Mouse (Mus musculus): ENCODE results near the gene Ndufaf5.
"Not testable (repeated sequence)": the region's sequence is repeated elsewhere in the genome, so short reads cannot be mapped to it uniquely, and the experiment has no call there.

Ndufaf5 gene

GRCm38 (mm10) chr2:140170127-140170802 is at the start of gene Ndufaf5, which contains the start of gene Esf1:
Gene Ndufaf5 (plus strand): TSS chr2:140170649.
Gene Esf1 (minus strand): TSS chr2:140170564.
- DNase-seq (ENCODE audit: low spot score in 2 of 2), result peak; percentile 98 to 99

- no peak for DNase-seq (ENCODE audit: low spot score in 2 of 2)
Observed at GRCm38 (mm10) chr2:140125516-140125915, 44.9 kb upstream of the Ndufaf5 start.

- DNase-seq (ENCODE audit: low spot score in 2 of 2), result not testable (repeated sequence)
Observed at GRCm38 (mm10) chr2:140151743-140152142, 18.7 kb upstream of the Ndufaf5 start, which contains the start of gene Gm17374. Gene Gm17374 (plus strand): TSS chr2:140152043.

DNA sequence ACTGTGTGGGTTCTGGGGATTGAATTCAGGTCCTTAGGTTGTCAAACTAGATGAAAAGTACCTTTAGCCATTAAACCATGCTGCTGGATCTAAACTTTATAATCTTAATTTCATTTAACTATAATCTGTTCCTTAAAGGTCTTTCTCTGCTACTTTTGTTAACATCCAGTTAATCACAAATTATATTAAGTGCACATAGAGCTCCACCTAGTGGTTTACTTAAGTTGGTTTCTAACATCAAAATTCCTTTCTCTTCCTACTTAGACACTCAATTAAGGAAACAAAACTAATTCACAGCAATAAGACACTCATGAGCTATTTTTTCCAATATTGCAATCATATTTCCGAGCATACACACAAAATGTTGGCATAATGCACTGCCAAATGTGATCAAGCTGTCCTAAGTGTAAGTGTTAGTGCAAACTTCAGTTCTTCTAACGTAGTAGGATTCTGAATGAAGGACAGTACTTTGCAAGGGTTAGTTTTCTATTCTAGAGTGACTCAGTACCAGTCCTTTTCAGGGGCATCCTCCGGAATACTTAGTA is 11.2 kb upstream of the Ndufaf5 start:
- no peak for DNase-seq (ENCODE audit: low spot score in 2 of 2)

DNA sequence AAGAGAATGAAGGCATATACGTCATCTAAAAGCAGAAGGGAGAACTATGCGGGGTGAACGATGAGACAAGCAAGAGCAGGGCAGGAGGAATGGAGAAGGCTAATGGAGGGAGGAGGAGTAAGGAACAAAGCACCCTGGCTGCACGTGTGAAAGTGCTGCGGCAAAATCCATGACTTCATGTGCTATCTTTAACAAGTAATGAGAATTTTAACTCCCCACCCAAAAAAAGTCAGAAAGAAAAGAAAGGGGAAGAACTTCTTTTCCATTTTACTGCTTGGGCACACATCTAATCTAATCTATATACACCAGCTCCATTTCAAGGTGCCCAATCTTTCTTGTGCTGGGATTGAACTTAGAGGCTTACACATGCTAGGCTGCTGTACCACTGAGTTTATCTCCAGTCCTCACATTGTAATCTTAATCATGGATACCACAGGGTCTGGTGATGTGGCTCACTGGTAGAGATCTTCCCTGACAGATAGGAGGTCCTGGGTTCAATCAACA is 7.0 kb upstream of the Ndufaf5 start:
- no peak for DNase-seq (ENCODE audit: low spot score in 2 of 2)

GRCm38 (mm10) chr2:140169057-140169456 is 1.4 kb upstream of the Ndufaf5 start:
- DNase-seq (ENCODE audit: low spot score in 2 of 2), result no peak

DNA sequence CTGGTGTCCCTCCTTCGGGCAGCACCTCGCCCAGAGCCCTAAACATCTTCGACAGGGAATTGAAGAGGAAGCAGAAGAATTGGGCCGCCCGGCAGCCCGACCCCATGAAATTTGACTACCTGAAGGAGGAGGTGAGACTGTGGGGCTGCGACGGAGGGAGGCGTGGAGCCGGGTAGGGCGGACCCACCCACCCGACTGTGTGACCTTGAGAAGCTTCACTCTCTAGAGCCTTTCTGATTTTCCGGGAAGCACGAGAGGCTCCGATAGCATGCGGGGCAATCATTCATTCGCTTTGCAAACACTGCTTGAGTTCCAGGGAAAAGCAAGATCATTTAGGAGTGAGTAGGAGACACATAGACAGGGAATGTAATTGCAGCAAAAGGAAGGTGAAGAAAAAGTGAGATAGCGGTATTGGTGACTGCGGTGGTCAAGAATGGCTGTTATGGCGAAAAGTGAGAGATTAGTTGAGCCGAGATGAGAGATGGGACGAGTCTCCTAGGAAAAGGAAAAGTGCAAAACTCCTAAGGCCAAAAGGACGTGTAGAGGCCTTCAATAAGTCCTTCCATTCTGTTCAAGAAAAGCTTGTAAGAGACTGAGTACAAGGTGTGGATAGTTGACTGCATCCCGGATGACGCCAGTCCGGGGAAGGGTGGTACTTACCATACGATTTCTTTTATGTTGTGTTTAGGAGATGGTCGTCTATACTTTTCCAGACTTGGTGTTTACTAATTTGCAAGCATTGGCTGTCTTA is 529 bp downstream of the Ndufaf5 start:
- no peak for DNase-seq (ENCODE audit: low spot score in 2 of 2)

- DNase-seq (ENCODE audit: low spot score in 2 of 2), result not testable (repeated sequence)
Observed at GRCm38 (mm10) chr2:140185685-140186210, 15.3 kb downstream of the Ndufaf5 start.

GRCm38 (mm10) chr2:140200713-140201112 is 30.3 kb downstream of the Ndufaf5 start:
- DNase-seq (ENCODE audit: low spot score in 2 of 2), result no peak

DNA sequence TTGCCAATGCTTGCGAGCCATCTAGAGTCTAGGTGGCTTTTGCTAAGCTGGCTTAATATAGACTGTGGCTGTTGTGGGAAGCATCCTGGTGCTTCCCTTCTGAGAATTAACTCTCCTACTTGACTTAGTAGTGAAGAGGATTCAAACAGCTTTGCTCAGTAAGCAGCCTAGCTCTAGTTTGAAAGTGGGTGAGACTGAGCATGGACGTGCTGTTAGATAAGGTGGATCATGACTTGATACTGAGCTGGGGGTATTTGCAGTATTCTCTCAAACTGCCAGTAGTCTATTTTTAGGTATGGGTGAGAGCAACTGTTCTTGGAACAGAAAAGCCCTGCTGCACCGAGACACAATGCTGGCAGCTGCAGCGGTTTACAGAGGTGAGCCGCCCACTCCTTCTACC is 32.1 kb downstream of the Ndufaf5 start:
- no peak for DNase-seq (ENCODE audit: low spot score in 2 of 2)

- no peak for DNase-seq (ENCODE audit: low spot score in 2 of 2)
Observed at GRCm38 (mm10) chr2:140203756-140204155, 33.3 kb downstream of the Ndufaf5 start.

DNA sequence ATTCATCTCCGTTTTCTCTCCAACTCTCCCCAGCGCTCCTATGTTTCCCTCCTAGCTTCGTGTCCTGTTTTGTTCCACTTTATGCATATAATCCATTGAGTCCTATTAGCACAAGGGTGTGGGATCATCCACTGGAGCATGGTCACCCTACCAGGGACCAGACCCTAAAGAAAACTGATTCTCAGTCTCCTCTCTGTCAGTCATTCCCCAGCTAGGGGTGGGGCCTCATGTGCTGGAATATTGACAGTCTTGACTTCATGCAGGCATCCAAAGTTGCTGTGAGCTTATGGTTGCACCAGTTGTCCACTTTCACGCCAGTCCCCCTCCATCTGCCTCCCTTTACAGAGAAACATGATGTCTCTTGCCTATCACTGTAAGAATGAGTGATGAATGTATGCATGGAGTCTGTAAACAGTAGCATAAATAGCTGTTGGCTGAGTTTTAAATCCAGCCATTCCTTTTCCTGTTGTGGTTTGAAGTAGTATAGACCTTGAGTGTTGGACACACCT is 44.1 kb downstream of the Ndufaf5 start:
- no peak for DNase-seq (ENCODE audit: low spot score in 2 of 2)

- DNase-seq (ENCODE audit: low spot score in 2 of 2), result no peak
Observed at GRCm38 (mm10) chr2:140215415-140215814, 45.0 kb downstream of the Ndufaf5 start.

DNA sequence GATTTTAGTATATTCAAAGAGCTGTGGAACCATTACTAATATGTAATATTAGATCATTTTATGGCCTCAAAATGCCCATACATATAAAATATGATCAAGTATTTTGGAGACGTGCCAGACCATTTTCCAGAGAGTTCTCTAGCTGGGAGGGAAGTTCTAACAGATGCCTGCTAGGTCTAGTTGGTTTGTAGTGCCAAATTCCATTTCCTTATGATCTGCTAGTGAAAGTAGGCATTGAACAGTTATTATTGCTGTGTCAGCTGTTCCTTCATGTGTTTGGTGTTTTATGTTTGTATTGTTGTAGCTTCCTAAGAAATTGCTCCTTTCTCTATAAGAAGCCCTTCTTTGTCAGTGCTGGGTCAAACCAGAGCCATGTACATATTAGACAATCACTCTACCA is 45.5 kb downstream of the Ndufaf5 start:
- no peak for DNase-seq (ENCODE audit: low spot score in 2 of 2)

DNA sequence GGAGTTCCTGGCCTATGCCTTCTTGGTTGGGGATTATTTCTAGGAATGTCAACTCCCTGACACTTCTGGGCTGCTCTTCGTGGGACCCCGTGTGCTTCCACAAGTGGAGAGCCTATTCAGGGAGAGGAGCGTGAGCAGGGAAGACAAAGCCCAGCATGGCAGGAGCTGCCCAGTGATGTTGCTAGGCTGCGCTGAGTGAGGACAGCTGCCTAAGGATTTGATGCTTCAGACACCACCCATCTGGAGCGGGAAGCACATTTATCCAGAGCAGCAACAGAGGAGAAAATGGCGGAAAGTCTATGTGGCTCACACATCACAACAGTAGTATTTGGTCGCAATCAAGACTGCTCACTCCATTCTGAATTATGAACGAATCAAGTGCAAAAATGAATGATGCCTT is 49.9 kb downstream of the Ndufaf5 start:
- no peak for DNase-seq (ENCODE audit: low spot score in 2 of 2)

- peak in 1 of 2 experiments; percentile 36 for DNase-seq (ENCODE audit: low spot score in 2 of 2)
Observed at GRCm38 (mm10) chr2:140230295-140230694, 59.8 kb downstream of the Ndufaf5 start.

DNA sequence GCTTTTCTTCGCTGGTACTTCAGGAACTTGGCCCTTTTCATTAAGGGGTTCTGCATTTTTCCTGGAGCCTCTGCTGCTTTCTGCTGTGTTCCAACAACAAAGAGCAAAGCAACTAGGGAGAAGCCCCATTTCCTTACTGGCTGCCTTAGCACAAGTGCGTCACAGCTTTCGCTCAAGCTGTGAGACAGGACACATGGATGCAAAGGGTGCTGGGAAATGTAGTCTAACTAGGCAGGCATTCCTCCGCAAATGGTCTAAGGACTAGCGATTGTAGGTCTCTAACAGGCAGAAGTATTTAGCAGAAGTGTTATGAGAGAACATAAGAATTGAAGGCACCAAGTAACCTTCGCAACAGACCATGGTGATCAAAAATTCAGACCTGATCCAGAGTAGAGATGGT is 66.8 kb downstream of the Ndufaf5 start:
- no peak for DNase-seq (ENCODE audit: low spot score in 2 of 2)

DNA sequence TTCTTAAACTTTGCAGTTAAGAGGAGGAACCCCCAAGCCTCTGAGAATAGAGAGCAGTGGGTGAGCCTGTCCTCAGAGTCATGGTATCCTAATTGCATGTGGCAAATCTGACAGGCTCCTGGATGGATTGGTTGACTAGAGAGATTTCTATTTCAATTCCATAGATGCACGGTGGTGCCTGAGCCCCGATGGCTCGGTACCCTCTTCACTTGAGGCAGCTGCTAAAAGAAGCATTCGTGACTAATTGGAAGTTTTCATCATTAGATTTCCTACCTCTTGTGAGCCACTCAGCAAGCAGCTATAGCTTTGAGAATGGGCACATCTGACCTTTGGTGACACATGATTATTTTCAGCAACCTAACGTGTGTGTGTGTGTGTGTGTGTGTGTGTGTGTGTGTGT is 71.9 kb downstream of the Ndufaf5 start:
- no peak for DNase-seq (ENCODE audit: low spot score in 2 of 2)

GRCm38 (mm10) chr2:140243105-140243504 is 72.7 kb downstream of the Ndufaf5 start:
- no peak for DNase-seq (ENCODE audit: low spot score in 2 of 2)
